Mouse (Mus musculus) heart, adult 9 months (tissue): ENCODE data around the gene Nek8.
A peak's percentile ranks its signal among the peaks of the same experiment; 100 is the strongest.

Experiments used
- DNase-seq, 2 experiments: peaks; one replicate each; pipeline ENCODE4 v3.0.0; 2022; ENCODE audit warnings: low spot score in 2 of 2

The Nek8 gene

DNA sequence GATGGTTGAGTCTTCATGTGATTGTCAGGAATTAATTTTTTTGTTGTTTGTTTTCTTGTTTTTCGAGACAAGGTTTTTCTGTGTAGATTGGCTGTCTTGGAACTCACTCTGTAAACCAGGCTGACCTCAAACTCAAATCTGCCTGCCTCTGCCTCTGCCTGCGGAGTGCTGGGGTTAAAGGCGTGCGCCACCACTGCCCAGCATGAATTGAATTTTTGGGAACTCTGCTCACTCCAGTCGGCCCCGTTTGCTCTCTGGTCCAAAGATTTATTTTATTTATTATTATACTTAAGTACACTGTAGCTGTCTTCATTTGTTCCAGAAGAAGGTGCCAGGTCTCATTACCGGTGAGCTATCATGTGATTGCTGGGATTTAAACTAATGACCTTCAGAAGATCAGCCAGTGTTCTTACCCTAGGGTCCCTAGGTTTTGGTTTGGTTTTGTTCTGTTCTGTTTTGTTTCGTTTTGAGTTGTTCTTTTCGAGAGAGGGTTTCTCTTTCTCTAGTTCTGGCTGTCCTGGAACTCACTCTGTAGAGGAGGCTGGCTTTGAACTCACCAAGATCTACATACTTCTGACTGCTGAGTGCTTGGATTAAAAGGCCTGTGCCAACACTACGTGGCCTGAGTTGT is 7.5 kb upstream of the Nek8 start:
- no peak for DNase-seq

GRCm38 (mm10) chr11:78182961-78183844 is 6.7 kb upstream of the Nek8 start, which contains the start of gene Rpl23a:
Gene Rpl23a, minus strand, starts transcription at chr11:78183584.
- peak; percentile 90 to 94 for DNase-seq

DNA sequence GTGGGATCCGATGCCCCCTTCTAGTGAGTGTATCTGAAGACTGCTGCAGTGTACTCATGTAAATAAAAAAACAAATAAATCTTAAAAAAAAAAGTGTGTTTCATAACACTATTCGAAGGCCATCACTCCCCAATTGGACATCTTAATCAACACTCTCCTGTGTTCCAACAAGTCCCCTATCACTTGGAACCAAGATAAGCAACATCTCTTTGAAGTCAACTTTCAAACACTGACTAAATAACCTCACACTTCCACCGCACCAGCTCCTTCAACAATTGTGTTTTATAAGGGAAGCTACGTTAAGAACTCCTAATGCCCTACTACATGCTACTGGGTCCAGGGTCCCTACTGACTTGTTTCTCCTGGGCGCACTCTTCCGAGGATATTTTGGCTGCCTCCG is 6.0 kb upstream of the Nek8 start:
- no peak for DNase-seq

DNA sequence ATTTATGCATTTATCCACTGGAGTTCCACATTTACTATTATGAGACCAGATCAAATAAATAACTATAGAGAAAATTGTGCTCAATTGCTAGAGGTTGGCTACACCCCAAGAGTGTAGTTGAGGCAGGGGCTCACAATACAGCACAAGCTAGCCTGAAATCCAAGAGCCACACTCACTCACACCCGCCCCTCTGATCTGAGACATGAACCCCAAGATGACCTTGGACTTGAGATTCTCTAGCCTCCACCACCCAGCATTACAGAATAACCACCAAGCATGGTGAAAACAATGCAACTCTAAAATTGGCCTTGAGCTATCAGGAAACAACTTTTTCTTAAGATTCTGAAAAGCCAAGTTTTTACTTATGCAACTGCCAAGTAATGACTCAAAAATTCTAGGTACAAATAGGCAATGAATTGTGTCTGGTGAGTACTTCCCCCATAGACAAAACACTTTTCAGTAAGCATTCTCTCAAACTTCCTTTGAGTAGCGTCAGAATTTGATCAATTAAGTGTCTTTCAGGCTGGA is 5.4 kb upstream of the Nek8 start:
- no peak for DNase-seq

DNA sequence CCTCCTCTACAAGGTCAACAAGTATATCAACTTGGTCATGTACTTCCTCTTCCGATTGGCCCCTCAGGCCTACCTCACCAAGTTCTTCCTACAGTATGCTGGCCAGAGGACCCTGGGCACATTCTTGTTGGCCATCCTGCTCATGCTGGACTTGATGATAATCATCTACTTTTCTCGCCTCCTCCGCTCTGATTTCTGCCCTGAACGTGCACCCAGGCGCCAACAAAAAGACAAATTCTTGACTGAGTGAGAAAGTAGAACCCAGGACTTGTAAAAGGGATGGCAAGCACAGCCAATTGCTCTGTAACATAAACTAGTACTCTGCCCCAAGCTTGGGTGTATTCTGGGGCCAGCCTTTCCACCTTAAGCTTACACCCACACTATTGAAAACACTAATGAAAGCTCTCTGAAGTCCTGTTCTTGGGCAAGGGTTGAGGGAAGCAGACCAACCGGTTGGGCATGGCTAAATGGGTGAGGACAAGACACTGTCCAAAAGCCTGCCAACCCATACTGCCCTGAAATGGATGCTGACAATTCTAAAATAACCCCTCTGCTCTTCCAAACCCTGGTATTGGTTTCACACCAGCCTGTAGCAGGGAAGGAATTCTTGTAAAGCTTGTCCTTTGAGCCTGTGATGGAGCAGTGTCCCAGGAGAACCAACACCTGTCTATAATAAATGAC is 3.7 kb upstream of the Nek8 start:
- no peak for DNase-seq

DNA sequence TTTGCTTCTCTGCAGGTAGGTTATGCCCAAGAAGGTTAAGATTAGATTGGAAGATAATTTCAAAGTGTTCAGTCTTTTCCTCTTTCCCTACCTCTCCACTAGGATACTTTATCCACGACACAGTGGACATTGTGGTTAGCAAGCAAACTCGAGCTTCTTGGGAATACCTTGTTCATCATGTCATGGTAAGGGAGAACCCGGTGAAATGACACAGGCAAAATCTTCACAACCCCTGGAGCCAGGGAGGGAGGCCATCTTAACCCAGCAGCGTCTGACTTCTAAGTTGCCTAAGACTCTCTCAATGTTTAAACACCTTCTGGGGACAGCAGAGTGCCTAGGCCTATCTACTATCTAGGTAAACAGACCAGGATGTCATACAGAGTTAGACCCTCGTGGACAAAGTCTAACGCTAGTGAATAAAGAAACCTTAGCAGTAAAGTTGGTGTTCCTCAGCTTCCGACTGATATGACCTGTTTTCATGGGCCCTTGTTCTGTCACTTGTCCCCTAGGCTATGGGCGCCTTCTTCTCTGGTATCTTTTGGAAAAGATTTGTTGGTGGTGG is 3.0 kb upstream of the Nek8 start:
- DNase-seq, result no peak

DNA sequence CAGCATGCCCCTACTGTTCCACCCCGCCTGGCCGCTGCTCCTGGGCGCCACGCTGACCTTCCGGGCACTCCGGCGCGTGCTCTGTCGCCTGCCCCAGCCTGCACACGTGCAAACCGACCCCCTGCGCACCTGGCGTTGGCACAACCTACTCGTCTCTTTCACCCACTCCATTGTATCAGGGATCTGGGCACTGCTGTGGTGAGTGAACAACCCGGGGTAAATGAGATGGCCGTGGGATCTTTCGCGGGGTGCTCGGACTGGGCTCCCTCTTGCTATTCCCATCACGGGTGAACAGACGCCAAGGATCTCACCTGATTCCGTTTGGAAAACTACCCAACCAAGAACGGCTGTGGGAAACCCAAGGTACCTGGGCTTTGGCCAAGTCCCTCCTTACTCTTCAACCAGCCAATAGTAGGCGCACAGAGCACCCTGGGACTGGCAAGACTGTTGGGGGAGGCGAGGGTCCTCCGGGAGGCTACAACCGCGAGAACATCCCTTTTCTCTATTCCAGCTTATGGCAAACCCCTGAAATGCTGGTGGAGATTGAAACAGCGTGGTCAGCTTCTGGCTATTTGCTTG is 2.5 kb upstream of the Nek8 start:
- DNase-seq, result peak; percentile 55 to 57

DNA sequence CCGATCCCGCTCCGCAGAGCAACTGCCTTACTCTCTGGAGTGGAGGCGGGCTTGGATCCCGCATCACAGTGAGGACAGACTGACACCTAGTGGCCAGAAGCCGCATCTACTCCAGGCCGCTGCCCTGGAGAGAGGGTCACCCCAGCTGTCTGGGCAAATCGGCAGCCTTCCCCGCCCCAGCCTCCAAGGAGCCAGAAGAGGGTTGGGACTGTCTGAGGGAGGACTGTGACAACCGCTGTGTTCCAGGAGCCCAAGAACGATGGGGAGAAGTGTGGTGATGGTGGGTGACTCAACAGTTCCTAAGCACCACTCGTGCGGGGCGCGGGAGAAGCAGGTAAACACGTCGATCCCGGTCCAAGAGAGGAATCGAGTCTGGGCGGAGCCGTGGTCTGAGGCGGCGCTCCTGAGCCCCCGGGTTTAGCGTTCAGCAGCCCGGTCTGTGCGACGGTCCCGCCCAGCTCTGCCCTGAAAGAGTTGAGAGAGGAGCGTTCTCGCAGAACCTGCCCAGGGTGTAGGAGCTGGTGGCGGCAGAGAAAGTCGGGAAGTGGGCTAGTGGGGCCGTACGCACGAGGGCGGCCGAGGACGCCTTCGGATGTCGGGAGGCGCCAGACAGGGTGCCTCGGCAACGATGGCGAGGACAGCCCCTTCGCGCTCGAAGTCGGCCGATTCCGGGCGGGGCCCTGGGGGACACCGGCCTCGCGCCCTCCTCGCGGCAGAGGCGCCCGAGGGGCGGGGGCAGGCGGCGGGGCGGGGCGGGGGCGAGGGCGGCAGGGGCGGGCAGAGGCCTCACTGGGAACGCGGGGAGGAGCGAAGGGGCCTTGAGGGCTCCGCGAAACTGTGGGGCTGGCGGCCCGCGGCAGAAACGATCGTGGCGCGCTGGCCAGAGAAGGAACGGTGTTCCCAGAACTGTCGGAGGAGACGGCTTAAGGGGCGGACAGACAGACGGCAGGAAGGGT is 1.7 kb upstream of the Nek8 start:
- peak; percentile 96 to 97 for DNase-seq

GRCm38 (mm10) chr11:78177437-78177836 is 962 bp upstream of the Nek8 start:
- DNase-seq, result no peak

- DNase-seq, result no peak
These were observed 443 bp upstream of the Nek8 start for GRCm38 (mm10) chr11:78176905-78177331.

DNA sequence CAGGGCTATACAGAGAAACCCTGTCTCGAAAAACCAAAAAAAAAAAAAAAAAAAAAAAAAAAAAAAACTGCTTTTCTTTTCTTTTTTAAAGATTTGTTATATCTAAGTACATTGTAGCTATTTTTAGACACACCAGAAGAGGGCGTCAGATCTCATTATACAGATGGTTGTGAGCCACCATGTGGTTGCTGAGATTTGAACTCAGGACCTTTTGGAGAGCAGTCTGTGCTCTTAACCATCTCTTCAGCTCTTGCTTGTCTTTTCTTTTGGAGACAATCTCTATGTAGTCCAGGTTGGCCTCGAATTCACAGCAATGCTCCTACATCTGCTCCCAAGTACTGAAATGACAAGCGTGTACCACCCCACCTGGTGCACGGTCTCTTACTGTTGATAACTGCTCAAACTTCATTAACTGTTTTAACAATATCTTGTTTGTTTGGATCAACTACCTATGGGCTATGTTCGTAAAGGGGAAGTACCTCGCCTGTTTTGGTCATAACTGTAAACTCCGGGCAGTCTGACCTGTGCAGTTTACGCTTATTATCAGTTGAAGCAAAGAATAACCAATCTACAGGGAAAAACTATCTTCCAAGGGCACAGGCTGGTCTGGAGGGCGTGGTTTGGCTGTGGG is 589 bp downstream of the Nek8 start:
- no peak for DNase-seq

DNA sequence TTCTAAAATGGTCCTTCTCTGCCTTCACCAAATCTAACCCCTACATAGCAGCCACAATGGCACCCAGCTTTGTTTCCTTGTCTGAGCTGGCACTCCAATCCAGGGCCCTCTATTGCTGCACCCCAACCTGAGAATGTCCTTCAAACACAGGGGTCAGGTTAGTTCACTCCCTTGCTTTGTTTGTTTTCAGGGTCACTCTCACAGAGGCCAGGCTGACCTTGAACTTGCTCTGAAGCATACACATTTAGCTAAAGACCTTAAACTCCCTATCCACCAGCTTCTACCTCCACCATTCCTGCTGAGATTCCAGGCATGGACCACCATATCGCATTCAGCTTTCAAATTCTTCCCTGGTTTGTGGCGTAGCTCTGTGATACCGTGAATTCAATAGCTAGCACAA is 2.0 kb downstream of the Nek8 start:
- no peak for DNase-seq

DNA sequence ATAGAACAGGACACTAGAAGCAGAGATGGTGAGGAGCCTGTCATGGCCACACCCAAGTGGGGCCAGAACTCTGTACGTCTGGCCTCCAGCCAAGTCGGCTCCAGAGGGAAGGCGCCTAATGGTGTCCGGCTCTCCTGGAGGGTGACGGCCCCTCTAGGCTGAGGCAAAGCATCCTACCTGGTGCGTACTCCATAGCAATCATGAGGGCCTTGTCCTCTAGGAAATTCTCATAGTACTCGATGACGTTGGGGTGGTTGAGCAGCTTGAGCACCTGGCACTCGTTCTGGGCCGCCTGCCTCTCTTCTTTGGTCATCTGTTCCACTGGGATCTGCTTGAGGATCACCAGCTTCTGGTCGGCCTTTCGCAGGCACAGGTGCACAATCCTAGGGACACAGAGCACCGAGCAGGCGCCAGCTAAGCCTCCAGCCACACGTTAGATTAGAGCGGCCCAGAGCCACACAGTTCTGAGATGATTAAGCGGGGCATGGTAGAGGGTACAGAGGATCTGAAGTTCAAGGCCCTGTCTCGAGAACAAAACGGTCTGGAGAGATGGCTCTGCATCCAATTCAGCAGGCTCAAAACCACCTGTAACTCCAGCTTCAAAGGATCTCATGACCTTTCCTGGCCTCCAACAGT is 3.6 kb downstream of the Nek8 start:
- DNase-seq, result no peak

GRCm38 (mm10) chr11:78172034-78172747 is 4.3 kb downstream of the Nek8 start:
- no peak for DNase-seq

DNA sequence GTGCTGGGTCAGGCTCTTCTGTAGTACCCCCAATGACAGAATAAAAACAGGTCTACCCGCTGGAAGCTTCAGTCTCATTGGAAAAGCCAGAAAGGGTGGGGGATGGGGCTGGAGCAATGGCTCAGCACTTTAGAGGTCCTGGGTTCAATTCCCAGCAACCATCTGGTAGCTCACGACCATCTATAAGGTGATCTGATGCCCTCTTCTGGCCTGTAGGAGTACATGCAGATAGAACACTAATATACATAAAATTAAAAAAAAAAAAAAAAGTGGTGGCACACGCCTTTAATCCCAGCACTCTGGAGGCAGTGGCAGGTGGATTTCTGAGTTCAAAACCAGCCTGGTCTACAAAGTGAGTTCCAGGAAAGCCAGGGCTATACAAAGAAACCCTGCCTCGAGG is 5.1 kb downstream of the Nek8 start:
- no peak for DNase-seq

- no peak for DNase-seq
These were observed 6.2 kb downstream of the Nek8 start for GRCm38 (mm10) chr11:78170306-78170705.

DNA sequence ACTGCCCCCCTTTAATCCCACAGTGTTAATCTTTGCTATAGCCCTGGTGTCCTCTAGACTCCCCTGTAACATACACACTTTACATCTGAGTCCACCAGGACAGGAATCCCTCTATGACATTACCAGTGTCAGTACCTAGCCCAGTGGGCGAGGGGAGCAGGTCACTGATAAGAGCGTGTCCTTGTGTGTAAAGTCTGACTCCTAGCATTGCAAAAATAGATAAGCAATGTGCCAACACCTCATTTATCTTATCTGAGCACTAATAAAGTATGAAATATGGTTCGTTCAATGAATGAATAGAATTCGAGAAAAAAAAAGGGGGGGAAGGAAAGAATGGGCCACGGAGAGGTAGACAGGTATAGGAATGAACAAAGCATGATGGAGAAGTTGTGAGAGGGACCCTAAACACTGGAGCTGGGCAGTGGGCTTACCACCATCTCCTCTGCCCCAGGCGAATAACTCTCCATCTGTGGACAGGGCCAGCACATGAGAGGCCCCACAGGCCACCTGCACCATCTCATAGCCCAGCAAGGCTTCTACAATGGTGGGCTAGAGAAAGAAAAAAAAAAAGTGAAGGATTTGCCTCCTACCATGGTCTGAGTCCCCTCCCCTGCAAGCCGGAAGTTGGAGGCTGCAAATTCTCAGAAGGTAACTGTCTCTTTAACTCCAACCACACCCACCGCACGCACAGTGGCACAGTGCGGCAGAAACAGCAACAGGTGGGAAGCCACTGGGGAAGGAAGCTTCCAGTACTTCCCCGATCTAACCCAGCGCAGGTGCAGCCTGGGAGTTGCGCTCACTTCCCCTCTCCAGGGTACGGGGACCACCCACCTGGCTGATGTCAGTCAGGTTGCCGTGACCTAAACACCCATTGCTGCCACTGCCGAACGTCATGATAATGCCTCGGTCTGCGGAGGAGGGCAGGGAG is 7.7 kb downstream of the Nek8 start:
- no peak for DNase-seq
